Mouse (Mus musculus) liver, embryonic 13.5 days (tissue): ENCODE results near the gene Fcrlb. TPM values are rescaled to one million over a fixed set of nuclear protein-coding genes. Genes with fewer than 3 reads are reported as not detected.
A peak's percentile ranks its signal among the peaks of the same experiment; 100 is the strongest.
"Not testable (repeated sequence)": the region's sequence is repeated elsewhere in the genome, so short reads cannot be mapped to it uniquely, and the experiment has no call there.

Source experiments
- ATAC-seq: fragments of 200-750 bp; cut with Nextera tagmentation; 2 replicates; pipeline ENCODE4 v1.8.0; 2017; ENCODE audit warnings: low read depth, mild to moderate bottlenecking, moderate number of reproducible peaks, moderate library complexity
- DNase-seq: peaks from one replicate; pipeline ENCODE4 v3.0.0; 2022
- H3K27ac ChIP-seq: fragments of 300-500 bp; sonication (generic); 2 replicates; pipeline ENCODE4 v1.5.1; 2015; ENCODE audit warnings: moderate library complexity, mild to moderate bottlenecking, inconsistent platforms
- H3K27me3 ChIP-seq: fragments of 300-500 bp; sonication (generic); 2 replicates; pipeline ENCODE4 v1.6.1; 2015; ENCODE audit warnings: mild to moderate bottlenecking, inconsistent platforms
- H3K36me3 ChIP-seq: fragments of 300-500 bp; sonication (generic); 2 replicates; pipeline ENCODE4 v1.6.1; 2015; ENCODE audit warnings: mild to moderate bottlenecking, inconsistent platforms
- H3K4me1 ChIP-seq: fragments of 300-500 bp; sonication (generic); replicated peaks from 2 replicates; pipeline ENCODE4 v1.6.1; 2015; ENCODE audit warnings: inconsistent platforms
- H3K4me2 ChIP-seq: fragments of 300-500 bp; sonication (generic); 2 replicates; pipeline ENCODE4 v1.6.1; 2015; ENCODE audit warnings: inconsistent platforms, mild to moderate bottlenecking, moderate library complexity
- H3K4me3 ChIP-seq: fragments of 300-500 bp; sonication (generic); replicated peaks from 2 replicates; pipeline ENCODE4 v1.5.1; 2015; ENCODE audit warnings: mild to moderate bottlenecking, inconsistent platforms
- H3K9ac ChIP-seq: fragments of 300-500 bp; sonication (generic); 2 replicates; pipeline ENCODE4 v1.6.1; 2015; ENCODE audit warnings: mild to moderate bottlenecking, inconsistent platforms
- H3K9me3 ChIP-seq: fragments of 300-500 bp; sonication (generic); replicated peaks from 2 replicates; pipeline ENCODE4 v1.6.1; 2016; ENCODE audit warnings: inconsistent platforms
- WGBS: fragments of 180-500 bp; shearing (Covaris S2); methylation state at CpG from one replicate; pipeline ENCODE4 v1.1.7; 2015; ENCODE audit not compliant: insufficient replicate concordance; 5-methylcytosine and 5-hydroxymethylcytosine counted together
- polyA plus RNA-seq: library from polyadenylated mRNA; unstranded; fragments of >200 nt; fragmentation: Nextera tagmentation; extraction: Ambion mirVana; gene quantifications from 2 replicates; pipeline ENCODE4 v1.2.1, GENCODE M21; 2015

Gene Fcrlb
- not detected in 2 replicates for polyA plus RNA-seq

DNA sequence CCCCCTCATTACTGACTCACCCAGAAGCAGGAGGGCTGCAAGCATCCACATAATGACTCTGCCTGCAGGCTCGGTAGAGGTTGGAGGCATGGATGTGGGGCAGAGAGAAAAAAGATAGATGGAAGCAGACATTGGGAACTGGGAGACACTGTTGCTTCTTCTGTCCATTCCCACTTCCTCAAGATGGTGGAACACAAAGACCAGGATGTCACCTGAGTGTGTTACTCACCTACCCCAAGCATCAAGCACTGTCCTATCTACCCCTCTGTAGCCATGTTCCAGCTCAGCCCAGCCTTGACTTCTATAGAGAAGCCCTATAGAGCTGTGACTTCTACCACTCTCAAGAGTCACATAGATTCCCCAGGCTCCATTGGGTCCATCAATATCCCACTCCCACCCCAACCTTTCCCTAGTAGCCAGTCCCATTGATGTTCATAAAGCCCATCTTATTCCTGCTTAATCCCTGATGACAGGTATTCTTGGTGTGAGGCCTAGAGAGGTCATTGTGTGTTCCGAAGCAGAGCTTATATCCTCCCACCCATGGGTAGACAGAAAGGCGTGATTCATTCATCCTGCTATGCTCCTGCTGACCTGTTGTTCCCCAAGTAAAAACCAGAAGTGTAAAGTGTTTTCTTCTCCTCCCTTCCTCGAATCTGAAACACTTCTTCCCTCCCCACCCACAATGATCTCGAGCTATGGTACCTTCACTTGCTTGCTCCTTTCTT lies at the start of gene Fcrlb:
TSS of gene Fcrlb (minus strand) at position 51 of the 725 bp plus-strand sequence.
- Histone ChIP-seq H3K4me2 (no peak within 1 kb of the TSS), H3K27ac (no peak within 1 kb of the TSS), H3K36me3 (no peaks in the 10 kb centered on the region), H3K4me1 (peaks cover 5% of the 10 kb centered on the region), H3K9me3 (no peaks in the 10 kb centered on the region), H3K27me3 (peaks cover 28% of the 10 kb centered on the region), H3K4me3 (no peak within 1 kb of the TSS), H3K9ac (no peak within 1 kb of the TSS)
- ATAC-seq, result no peak
- DNase-seq, result no peak
- WGBS, result 50% methylated on average over 5 of the region's 5 CpGs

DNA sequence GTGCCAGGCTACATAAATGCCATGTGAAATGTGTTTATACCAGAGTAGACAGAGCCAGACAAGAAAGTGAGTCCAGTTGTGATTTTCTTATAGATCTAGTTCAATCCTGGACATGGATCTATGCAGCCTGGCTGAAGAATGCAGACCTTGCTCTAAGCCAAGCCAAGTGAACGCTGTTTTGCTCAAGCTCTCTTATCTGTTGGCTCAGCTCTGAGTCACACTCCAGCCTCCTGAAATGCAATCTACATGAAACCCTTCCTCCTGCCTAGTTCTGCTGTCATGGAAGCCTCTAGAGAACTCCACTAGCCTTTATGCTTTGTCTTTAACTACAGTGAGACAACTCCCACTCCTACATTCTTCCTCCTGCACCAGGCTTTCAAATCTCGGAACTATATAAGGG lies 49.6 kb upstream of the Fcrlb start:
- no peak for DNase-seq
- Histone ChIP-seq H3K9ac (no peak overlapping the region), H3K9me3 (no peaks in the 10 kb centered on the region), H3K4me2 (no peak overlapping the region), H3K4me3 (no peak overlapping the region), H3K36me3 (no peaks in the 10 kb centered on the region), H3K27ac (no peak overlapping the region), H3K4me1 (peaks cover 13% of the 10 kb centered on the region), H3K27me3 (no peaks in the 10 kb centered on the region)
- no peak for ATAC-seq
- 32% methylated on average over 2 of the region's 2 CpGs for WGBS

DNA sequence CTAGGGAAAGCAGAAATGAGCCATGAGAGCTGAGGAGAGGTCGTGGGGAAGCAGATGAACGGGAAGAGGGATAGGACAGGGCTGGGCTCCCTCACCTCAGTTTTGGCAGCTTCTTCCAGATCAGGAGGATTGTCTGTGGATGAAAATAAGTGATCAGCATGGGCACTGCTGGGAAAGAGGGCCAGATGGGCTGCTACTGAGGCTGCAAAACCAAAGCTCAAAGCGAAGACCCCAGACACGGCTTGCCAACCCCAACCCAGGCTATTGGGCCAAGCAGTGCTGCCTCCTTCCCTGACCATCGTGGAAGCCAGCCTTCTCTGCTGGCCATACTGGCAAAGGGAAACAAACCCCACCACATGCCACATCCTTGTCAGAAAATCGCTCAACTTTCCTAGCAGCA lies 48.4 kb upstream of the Fcrlb start:
- Histone ChIP-seq H3K4me3 (no peak overlapping the region), H3K27ac (no peak overlapping the region), H3K27me3 (no peaks in the 10 kb centered on the region), H3K36me3 (no peaks in the 10 kb centered on the region), H3K4me1 (peaks cover 13% of the 10 kb centered on the region), H3K9me3 (no peaks in the 10 kb centered on the region), H3K9ac (no peak overlapping the region), H3K4me2 (no peak overlapping the region)
- 63% methylated on average over 6 of the region's 6 CpGs for WGBS
- ATAC-seq (no peak), DNase-seq (no peak)

DNA sequence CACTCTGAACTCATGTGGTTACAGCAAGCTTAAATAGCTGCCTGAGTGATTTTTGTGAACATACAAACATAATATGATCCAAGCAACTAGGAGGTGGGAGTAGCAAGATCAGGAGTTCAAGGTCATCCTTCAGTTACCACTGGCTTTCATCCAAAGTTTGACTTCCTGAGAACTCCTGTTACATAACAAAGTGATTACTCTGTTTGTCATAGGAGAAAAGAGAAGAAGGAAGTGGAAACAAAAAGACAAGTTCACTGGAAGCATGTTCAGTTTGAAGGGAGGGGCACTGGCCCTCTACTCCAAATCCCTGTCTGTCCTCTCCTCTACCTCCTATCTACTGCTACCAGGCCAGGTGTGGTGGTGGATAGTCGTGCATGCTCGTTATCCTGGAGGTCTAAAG lies 47.0 kb upstream of the Fcrlb start:
- ATAC-seq (no peak), DNase-seq (no peak)
- Histone ChIP-seq H3K27ac (no peak overlapping the region), H3K27me3 (no peaks in the 10 kb centered on the region), H3K4me1 (peaks cover 13% of the 10 kb centered on the region), H3K9ac (no peak overlapping the region), H3K4me3 (no peak overlapping the region), H3K4me2 (no peak overlapping the region), H3K9me3 (no peaks in the 10 kb centered on the region), H3K36me3 (no peaks in the 10 kb centered on the region)
- WGBS, result 14% methylated on average over 2 of the region's 2 CpGs

DNA sequence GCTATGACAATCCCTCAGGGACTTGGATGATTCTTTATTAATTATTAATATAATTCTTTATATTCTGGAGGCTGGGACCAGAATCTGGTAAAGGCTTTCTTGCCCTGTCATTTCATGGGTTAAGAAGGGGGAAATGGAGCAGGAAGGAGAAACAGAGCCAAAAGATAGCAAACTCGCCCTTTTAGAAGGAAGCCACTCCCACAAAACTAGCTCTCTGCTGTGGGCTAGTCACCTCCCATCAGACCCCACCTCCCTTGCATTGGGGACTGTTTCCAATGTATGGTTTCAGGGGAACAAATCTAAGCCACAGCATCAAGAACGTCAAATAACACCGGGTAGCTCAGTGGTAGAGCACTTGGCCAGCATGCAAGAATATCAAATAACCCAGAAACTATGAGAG lies 45.5 kb upstream of the Fcrlb start:
- WGBS, result 30% methylated on average over 3 of the region's 3 CpGs
- Histone ChIP-seq H3K4me3 (no peak overlapping the region), H3K9ac (no peak overlapping the region), H3K4me1 (peaks cover 13% of the 10 kb centered on the region), H3K4me2 (no peak overlapping the region), H3K9me3 (no peaks in the 10 kb centered on the region), H3K27ac (no peak overlapping the region), H3K27me3 (no peaks in the 10 kb centered on the region), H3K36me3 (no peaks in the 10 kb centered on the region)
- ATAC-seq, result no peak
- no peak for DNase-seq

DNA sequence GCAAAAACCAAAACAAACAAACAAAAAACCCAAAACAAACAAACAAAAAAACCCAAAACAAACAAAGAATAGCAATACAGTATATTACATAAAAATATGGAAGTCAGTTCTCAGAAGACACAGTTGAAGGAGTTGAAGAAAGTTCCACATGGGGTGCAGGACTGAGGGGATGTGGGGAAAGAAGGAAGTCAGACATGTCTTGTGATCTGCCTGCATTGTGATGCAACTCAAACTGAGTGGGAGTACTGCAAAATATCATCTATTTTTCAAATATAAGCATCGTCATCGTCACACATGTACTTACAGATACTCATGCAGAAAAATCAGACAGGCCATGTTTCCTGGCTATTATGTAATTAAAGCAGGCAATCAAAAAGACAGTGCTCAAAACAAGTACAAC lies 40.5 kb upstream of the Fcrlb start:
- no peak for ATAC-seq
- Histone ChIP-seq H3K27ac (no peak overlapping the region), H3K27me3 (no peaks in the 10 kb centered on the region), H3K36me3 (no peaks in the 10 kb centered on the region), H3K4me3 (no peak overlapping the region), H3K9me3 (no peaks in the 10 kb centered on the region), H3K4me1 (peaks cover 7% of the 10 kb centered on the region), H3K4me2 (no peak overlapping the region), H3K9ac (no peak overlapping the region)
- WGBS, result 50% methylated on average over 2 of the region's 2 CpGs
- no peak for DNase-seq

DNA sequence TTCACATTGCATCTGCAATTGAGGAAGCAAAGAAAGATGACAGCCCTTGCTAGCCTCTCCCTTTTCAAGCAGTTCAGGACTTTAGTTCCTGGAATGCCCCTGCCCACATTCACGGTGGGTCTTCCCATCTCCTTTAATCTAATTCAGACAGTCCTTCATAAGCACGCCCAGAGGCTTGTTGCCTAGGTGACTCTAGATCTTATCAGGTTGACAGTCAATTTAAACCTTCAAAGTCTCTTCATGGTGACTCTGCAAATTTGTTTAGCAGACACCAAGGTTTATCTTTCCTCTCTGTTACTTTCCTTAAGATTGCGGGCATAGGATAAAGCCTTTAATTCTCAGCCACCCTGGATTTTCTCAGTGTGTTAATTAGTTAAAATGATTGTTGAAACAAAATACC lies 38.0 kb upstream of the Fcrlb start:
- Histone ChIP-seq H3K36me3 (no peaks in the 10 kb centered on the region), H3K9me3 (peaks cover 6% of the 10 kb centered on the region; the same call in 1 of the 2 replicates), H3K4me2 (no peak overlapping the region), H3K9ac (no peak overlapping the region), H3K27me3 (no peaks in the 10 kb centered on the region), H3K4me3 (no peak overlapping the region), H3K27ac (no peak overlapping the region), H3K4me1 (peaks cover 7% of the 10 kb centered on the region)
- WGBS, result 13% methylated on average over 3 of the region's 3 CpGs
- DNase-seq (peak; percentile 24), ATAC-seq (peak; percentile 29; the same call in 1 of the 2 replicates)

DNA sequence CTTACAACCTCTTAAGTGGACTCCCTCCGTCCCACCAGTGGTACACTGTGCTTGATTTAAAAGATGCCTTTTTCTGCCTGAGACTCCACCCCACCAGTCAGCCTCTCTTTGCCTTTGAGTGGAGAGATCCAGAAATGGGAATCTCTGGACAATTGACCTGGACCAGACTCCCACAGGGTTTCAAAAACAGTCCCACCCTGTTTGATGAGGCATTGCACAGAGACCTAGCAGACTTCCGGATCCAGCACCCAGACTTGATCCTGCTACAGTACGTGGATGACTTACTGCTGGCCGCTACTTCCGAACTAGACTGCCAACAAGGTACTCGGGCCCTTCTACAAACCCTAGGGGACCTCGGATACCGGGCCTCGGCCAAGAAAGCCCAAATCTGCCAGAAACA lies 32.2 kb upstream of the Fcrlb start:
- not testable (repeated sequence) for DNase-seq, H3K36me3 ChIP-seq, H3K9ac ChIP-seq, H3K4me2 ChIP-seq, ATAC-seq, H3K27ac ChIP-seq, H3K27me3 ChIP-seq, H3K4me3 ChIP-seq, H3K4me1 ChIP-seq
- H3K9me3 ChIP-seq, result peaks cover 20% of the 10 kb centered on the region; the same call in 1 of the 2 replicates
- 95% methylated on average over 8 of the region's 9 CpGs for WGBS

DNA sequence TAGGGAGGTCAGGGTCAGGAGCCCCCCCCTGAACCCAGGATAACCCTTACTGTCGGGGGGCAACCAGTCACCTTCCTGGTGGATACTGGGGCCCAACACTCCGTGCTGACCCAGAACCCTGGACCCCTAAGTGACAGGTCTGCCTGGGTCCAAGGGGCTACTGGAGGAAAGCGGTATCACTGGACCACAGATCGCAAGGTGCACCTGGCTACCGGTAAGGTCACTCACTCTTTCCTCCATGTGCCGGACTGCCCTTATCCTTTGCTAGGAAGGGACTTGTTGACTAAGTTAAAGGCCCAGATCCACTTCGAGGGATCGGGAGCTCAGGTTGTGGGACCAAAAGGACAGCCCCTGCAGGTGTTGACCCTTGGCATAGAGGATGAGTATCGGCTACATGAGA lies 31.4 kb upstream of the Fcrlb start:
- H3K27me3 ChIP-seq, ATAC-seq, H3K4me1 ChIP-seq, DNase-seq, H3K27ac ChIP-seq, H3K36me3 ChIP-seq, H3K9ac ChIP-seq, H3K4me2 ChIP-seq, H3K4me3 ChIP-seq: not testable (repeated sequence)
- peaks cover 20% of the 10 kb centered on the region; the same call in 1 of the 2 replicates for H3K9me3 ChIP-seq
- WGBS, result 90% methylated on average over 9 of the region's 9 CpGs

DNA sequence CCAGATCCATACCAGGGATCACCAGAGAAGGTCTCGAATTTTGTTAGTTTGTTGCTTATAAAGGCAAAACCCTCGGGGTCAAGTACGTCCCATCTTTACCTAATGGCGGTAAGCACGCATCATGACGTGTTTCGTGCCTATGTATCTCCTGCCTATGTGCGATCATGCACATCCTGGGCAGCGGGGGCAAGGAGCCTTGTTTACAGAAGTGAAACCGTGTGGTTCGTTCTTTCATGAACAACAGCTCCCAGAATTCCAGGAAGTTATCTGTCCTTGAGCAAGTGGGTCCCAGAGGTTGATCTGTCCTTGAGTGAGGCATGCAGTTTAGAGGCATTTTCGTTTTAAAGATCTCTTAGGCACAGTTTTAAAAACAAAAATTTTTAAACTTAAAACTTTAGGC lies 26.5 kb upstream of the Fcrlb start:
- no peak overlapping the region for H3K9ac ChIP-seq
- peaks cover 13% of the 10 kb centered on the region; the same call in 1 of the 2 replicates for H3K9me3 ChIP-seq
- no peak overlapping the region for H3K27ac ChIP-seq
- no peak for DNase-seq
- no peak overlapping the region for H3K4me2 ChIP-seq
- no peak for ATAC-seq
- H3K27me3 ChIP-seq, result no peaks in the 10 kb centered on the region
- no peaks in the 10 kb centered on the region for H3K36me3 ChIP-seq
- 74% methylated on average over 12 of the region's 12 CpGs for WGBS
- no peaks in the 10 kb centered on the region for H3K4me1 ChIP-seq
- no peak overlapping the region for H3K4me3 ChIP-seq

DNA sequence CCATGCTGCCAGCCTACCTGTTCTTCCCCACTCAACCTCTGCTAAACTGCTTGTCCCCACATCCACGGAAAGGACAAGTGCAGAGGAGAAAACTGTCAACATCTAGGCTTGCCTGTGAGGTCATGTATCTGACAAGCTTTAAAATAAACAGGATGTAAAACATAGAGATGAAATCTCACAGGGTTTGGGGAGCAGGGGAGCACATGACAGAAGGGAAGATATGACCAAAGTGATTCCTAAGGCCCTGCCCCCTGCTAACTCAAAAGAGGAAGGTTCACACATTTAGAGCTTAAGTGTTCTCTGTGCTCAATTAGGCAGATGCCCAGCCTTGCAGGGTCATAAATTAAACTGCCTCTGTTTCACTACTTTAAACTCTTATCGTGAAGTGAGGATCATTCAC lies 21.6 kb upstream of the Fcrlb start:
- Histone ChIP-seq H3K27ac (no peak overlapping the region), H3K9ac (no peak overlapping the region), H3K9me3 (no peaks in the 10 kb centered on the region), H3K27me3 (no peaks in the 10 kb centered on the region), H3K4me2 (no peak overlapping the region), H3K4me3 (no peak overlapping the region), H3K4me1 (no peaks in the 10 kb centered on the region), H3K36me3 (no peaks in the 10 kb centered on the region)
- 53% methylated on average over 2 of the region's 2 CpGs for WGBS
- DNase-seq, result no peak
- no peak for ATAC-seq

DNA sequence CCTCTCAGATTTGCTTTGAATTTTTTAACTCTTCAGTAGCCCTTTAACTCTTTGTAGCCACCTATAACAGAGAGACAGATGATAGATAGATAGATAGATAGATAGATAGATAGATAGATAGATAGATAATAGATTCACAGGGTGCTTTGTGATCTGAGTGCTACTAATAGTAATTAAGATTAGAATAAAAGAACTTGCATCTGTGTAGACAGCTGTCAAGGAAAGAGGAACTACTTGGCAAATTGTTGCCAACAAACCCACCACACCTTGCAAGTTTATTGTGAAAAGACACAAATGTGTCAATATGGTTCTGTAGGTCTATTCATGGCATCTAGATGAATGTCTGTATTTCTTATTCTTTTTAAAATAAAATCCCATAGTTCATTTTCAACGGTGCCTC lies 21.2 kb upstream of the Fcrlb start:
- no peak for DNase-seq
- Histone ChIP-seq H3K27me3 (no peaks in the 10 kb centered on the region), H3K27ac (no peak overlapping the region), H3K36me3 (no peaks in the 10 kb centered on the region), H3K4me1 (no peaks in the 10 kb centered on the region), H3K4me3 (no peak overlapping the region), H3K9ac (no peak overlapping the region), H3K9me3 (no peaks in the 10 kb centered on the region), H3K4me2 (no peak overlapping the region)
- ATAC-seq, result no peak
- 60% methylated on average over 1 of the region's 1 CpGs for WGBS
